Mouse (Mus musculus) heart, postnatal 10 days (tissue): ENCODE measurements at regions not wholly inside any gene's neighbourhood (a gene's known extent, or its start where the extent isn't known, plus 50 kb on each side); places are given as distances from the start of the nearest gene placed in this dataset.

ENCODE experiments used
- DNase-seq, 2 experiments: peaks; one replicate each; pipeline ENCODE4 v3.0.0; 2021
- intact Hi-C: fragments of 180-260 bp; cut with DNase I; formaldehyde crosslinking; loops from one replicate; pipeline ENCODE4 v1.15.1; 2025

- intact Hi-C loops, result no loop called here
These were observed 233.3 kb upstream of the Hnrnpa3 start for GRCm38 (mm10) chr2:75425791-75426190.

DNA sequence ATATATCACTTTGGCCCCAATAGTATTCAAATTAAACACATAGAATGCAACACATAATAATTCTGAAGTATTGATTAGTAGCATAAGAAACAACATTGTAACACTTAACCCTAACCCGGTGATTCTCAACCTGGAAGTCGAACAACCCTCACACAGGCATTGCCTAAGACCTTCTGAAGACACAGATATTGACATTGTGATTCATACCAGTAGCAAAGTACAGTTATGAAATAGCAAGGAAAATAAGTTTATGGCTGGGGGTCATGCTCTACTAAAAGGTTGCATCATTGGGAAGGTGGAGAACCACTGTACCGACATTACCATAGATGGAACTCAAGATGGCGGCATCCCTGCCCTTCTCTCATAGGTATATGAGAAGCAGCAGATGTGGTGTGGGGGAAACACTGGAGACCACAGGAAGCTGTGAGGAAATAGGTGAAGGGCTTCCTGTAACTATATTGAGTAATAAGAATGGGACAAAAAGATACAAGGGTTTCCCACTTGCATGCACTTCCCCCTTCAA, 231.1 kb upstream of the Hnrnpa3 start:
- no peak for DNase-seq
- intact Hi-C loops, result no loop called here

More at GRCm38 (mm10) chr2:75425791-75426190, 233.3 kb upstream of the Hnrnpa3 start:
- no peak for DNase-seq

DNA sequence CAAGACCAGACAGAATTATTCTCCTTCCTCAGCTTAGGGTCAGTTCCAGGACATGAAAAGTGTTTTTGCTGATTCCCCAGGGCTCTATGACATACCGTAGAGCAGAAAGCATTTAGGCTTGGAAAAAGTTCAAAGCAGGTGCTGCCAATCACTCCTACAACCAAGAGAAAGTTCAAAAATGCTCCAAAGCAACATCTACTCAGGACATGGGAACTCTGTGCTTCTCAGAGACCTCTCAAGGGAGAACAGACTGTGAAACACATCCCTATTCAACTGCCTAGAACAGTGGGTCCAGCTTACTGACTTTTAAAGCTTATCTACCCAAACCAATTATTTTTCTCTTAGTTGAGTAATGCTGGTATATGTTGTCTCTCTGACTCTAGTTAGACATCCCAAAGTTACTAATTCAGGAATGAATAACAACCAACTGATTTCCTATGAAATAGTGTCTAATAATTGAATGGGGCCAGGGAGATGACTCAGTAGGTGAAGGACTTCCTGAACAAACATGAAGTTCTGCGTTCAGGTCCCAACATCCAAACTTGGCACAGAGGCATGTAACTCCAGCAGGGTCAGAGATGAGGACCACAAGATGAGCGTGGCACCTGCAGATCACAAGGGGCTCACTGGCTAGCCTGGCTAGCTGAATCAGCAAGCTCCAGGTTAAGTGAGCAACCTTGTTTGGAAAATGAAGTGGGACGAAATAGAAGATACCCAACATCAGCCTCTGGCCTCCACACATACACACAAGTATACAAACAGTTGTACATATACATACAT, 228.7 kb upstream of the Hnrnpa3 start:
- no peak for DNase-seq
- intact Hi-C loops, result no loop called here

DNA sequence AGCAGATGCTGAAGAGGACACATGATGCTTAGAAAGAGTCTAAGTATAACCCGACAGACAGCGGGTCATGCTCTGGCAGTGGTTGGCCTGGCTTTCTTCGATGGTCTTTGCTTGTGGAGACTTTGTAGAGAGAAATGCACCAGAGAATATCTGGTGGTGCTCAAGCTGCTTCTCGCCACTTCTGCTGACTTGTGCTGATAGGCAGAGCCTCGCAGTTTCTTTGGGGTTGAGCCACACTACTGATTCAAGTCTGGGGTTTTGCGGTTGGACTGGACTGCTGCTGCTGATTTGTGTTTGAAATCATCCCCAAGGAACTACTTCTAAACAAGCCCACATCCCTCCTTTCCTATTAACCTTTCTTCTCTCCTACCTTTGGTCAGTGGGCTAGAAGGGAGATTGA, 227.1 kb upstream of the Hnrnpa3 start:
- DNase-seq, result no peak
- intact Hi-C loops, result no loop called here

DNA sequence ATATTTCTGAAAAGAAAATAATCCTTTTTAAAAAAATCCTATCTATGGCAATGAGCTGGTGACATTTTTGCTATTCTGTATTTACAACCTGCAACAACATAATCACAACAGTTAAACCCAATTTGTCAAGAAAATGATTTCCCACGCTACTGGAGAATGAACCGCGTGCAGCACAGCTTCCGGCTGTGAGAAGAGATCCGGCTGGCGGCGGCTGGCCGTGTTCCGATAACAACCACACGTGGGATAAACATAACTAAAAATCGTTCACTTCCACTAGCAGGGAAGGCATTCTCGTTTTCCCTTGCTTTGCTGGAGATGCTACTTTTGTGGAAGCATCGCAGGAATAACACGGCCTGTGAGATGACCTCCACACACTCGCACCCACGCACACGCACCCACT, 224.5 kb upstream of the Hnrnpa3 start:
- no peak for DNase-seq
- intact Hi-C loops, result no loop called here

GRCm38 (mm10) chr2:75439522-75440230, 219.4 kb upstream of the Hnrnpa3 start:
- DNase-seq, result no peak
- intact Hi-C loops, result no loop called here

GRCm38 (mm10) chr2:75442632-75443031, 216.4 kb upstream of the Hnrnpa3 start:
- intact Hi-C loops, result no loop called here

DNA sequence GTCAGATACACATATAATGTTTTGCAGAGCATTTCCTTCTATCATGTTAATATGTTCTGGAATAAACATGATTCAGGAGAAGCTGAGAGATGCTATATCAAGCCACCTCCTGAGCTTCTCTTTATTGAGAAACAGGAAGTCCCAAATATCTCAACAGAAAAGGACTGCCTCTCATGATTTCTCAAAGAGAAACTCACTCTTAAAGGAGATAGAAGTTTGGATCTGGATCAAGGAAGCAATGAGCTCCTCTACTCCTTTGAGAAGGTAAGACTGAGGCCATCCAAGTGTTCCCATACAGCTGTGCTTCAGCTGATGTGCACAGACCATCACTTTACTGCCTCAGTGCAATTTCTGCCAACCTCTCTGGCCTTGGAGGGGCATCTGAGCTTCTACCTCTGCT, 213.9 kb upstream of the Hnrnpa3 start:
- intact Hi-C loops, result no loop called here
- no peak for DNase-seq

More at GRCm38 (mm10) chr2:75442632-75443031, 216.4 kb upstream of the Hnrnpa3 start:
- DNase-seq, result no peak

DNA sequence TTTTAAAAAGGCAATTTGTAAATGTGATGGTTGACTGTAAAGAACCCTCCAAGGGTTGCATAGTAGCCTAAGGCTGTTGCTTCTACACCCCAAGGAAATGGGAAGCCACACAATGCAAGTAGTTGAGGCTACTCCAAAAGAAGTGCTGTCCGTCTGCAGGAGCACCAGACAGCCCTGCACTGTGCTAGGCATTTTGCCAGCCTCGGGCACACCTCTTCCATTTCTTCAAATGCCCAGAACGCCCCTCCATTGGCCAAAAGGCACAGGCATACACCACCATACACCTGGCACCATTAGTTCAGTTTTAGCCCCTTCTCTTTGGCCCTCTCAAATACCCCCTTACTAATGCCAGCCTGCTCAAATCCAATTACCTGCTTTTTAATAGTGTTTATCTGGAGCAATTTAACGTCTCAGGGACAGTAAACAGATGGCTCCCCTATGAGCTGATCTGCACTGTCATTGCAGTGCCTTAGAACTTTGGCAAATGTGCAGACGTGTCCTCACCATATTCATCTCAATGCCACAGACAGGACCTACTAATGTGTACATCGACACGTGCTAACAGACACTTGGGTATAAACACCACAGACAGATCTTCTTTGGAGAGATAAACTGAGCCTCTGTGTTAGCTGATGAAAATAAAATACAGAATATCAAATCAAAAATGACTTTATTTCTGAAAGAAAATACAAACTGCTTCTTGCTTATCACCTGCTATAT, 211.9 kb upstream of the Hnrnpa3 start:
- intact Hi-C loops, result no loop called here
- no peak for DNase-seq

DNA sequence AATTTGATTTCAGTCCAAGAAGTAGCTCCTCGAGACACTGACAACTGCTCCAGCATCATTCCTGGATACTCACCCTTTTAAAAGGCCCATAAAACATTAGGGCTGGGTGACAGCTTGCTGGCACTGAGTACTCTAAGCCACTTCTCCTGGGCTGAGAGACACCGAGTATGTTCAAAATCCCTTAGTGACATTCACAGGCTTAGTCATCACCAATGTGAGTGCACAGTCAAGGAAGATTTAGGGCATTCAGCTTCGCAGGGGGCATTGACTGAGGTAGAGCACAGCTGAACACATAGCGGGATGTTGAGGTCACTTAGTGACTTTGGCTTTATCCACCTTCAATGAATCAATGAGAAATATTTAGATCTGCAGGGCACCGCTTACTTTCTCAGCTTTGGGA, 210.8 kb upstream of the Hnrnpa3 start:
- no peak for DNase-seq
- intact Hi-C loops, result no loop called here

GRCm38 (mm10) chr2:75451846-75452267, 207.2 kb upstream of the Hnrnpa3 start:
- intact Hi-C loops, result no loop called here
- no peak for DNase-seq

- intact Hi-C loops, result no loop called here
- no peak for DNase-seq
These were observed 206.6 kb upstream of the Hnrnpa3 start for GRCm38 (mm10) chr2:75452274-75453148.

GRCm38 (mm10) chr2:75455481-75455880, 203.6 kb upstream of the Hnrnpa3 start:
- no peak for DNase-seq
- intact Hi-C loops, result no loop called here

DNA sequence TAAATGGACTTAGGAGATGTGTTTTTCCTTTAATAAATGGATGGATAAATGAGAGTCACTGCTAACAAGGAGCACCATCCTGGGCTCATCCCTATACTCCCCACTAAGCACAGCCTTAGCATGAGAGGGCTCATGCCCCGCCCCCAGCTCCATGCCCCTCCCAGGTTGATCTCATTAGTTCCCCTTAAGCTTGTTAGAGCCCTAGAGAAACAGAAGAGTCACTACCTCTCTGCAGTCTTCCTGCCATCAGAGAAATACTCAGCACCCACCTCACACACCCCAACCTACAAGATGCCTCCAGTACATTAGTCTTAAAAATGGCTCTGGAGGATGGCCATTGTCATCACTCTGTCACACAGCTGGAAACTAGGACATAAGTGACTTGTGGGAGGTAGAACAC, 202.8 kb upstream of the Hnrnpa3 start:
- intact Hi-C loops, result no loop called here
- no peak for DNase-seq

- intact Hi-C loops, result no loop called here
- DNase-seq, result no peak
These were observed 201.6 kb upstream of the Hnrnpa3 start for GRCm38 (mm10) chr2:75457423-75457822.

DNA sequence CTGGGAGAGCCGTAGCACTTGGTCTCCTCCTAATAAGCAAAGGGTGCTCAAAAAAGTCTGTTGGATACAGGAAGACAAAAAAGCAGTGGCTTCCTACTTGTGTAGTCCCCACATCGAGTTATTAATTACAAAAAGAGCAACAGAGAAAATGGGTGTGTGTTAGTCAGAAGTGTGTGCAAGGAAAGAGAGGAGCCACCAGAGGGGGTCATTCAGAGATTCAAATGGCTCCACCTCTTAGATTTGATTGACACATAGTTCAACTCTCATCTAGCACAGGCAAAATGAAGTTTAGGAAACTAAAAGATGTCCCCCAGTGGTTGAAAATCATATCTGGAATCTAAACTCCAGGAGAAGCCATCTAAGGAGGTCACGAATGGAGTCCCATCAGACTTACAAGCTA, 200.2 kb upstream of the Hnrnpa3 start:
- intact Hi-C loops, result no loop called here
- DNase-seq, result no peak

DNA sequence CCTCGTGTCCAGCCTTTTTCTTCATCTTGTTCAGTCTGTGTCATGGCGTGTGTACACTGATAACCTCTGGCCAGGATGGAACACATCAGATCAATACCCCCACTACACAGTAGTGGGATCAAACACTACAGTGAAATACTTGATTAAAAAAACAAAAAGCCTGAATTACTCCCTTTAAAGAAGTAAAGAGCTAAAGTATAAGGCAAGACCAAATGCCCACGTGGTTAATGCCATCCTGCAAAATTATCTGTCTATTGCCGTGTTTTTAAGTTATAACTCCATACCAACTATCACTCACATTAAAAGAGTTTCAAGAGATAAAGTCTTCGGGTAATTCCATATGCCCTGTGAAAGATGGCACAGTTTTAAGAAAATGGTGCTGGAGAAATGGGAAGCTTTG, 198.6 kb upstream of the Hnrnpa3 start:
- intact Hi-C loops, result no loop called here
- DNase-seq, result no peak

DNA sequence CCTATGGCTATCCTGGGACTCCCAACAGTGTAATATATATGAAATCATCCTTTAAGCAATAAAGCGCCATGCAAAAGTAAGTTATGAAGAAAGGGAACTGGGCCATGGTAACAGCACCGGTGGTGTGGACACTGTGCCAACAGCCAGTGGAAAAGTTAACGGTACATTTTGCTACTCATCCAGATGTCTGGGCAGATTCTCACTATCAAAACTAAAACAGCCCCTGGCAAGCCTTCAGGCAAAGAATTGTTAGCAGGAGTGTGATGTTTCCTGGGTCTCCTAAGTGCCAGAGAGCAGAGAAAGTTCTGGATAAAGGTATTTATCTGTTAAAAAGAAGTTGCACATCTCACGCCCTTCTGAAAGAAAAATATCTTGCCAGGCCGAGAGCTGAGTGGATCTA, 198.0 kb upstream of the Hnrnpa3 start:
- DNase-seq, result no peak
- intact Hi-C loops, result no loop called here

GRCm38 (mm10) chr2:75461421-75461991, 197.6 kb upstream of the Hnrnpa3 start:
- intact Hi-C loops, result no loop called here
- DNase-seq, result no peak

GRCm38 (mm10) chr2:75462030-75462671, 196.9 kb upstream of the Hnrnpa3 start:
- no peak for DNase-seq
- intact Hi-C loops, result no loop called here
